8 mouse cellular contexts compared by ENCODE assay signal in the genomic region with DNA sequence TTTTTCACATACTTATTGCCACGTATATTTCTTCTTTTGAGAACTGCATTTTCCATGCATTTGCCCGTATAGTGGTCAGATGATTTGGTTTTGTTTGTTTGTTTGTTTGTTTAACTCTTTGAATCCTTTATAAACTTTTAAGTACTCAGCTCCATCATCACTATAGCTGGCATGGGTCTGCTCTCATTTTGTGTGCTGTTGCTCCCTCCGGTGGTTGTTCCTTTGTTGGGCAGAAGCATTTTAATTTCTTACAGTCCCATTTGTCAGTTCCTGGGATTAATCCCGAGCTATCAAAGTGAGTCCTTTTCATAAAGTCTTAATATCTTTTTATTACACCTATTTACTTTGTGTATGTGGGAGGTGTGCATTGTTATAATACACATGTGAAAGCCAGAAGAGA.
DNase-seq lines count a peak whose midpoint lies in the region; ATAC-seq and TF ChIP-seq lines count a peak whose summit lies in the region.

No protein-coding gene starts in this region.

- H3K27me3 ChIP-seq in heart, adult 2 months (ENCODE audit: control insufficient read depth, insufficient read depth, low read length) = no peaks in the 10 kb centered on the region
- H3K27me3 ChIP-seq in heart, embryonic 11.5 days (ENCODE audit: control insufficient read depth, insufficient read depth, low read length) = no peaks in the 10 kb centered on the region

- no peak overlapping the region for H3K4me2 ChIP-seq in heart, embryonic 11.5 days

- peak in 1 of 2 experiments; percentile 24 for DNase-seq in heart, adult 2 months
- DNase-seq in urinary bladder, postnatal 14 days (ENCODE audit: low spot score) = peak; percentile 17
- no peak for DNase-seq in urinary bladder, postnatal 10 days (ENCODE audit: low spot score)
- peak; percentile 2 to 79 for DNase-seq in frontal cortex, adult 2 months (ENCODE audit: extremely low spot score in 1 of 2, low spot score in 1 of 2)
- peak; percentile 20 for DNase-seq in lung, postnatal 10 days
- no peak for DNase-seq in yolk sac, embryonic 10.5 days (ENCODE audit: low spot score)
- DNase-seq in urinary bladder, postnatal 25 days (ENCODE audit: low spot score) = no peak

- no peaks in the 10 kb centered on the region for H3K4me1 ChIP-seq in heart, adult 2 months (ENCODE audit: control insufficient read depth, insufficient read depth, low read length)
- H3K4me1 ChIP-seq in heart, embryonic 11.5 days (ENCODE audit: control insufficient read depth, insufficient read depth, low read length) = no peaks in the 10 kb centered on the region

- intact Hi-C loops in heart, adult 2 months (cut with DNase I) = loop anchor here (1.0 to 10.0 kb wide), 3 partner anchors 291 to 618 kb away; no protein-coding TSS in a partner anchor

- peak; percentile 72 for TF ChIP-seq CTCF in heart, adult 2 months (IDR thresholded peaks at IDR 0.05)

- H3K9ac ChIP-seq in heart, adult 2 months (ENCODE audit: low read depth, low read length) = no peak overlapping the region
- H3K9ac ChIP-seq in heart, embryonic 11.5 days (ENCODE audit: low read depth, low read length) = no peak overlapping the region

- no peak for TF ChIP-seq EP300 in heart, adult 2 months (IDR thresholded peaks at IDR 0.05; ENCODE audit: insufficient read depth, low read depth, low read length)

- H3K36me3 ChIP-seq in heart, adult 2 months (ENCODE audit: control insufficient read depth, insufficient read depth, low read length) = no peaks in the 10 kb centered on the region
- no peaks in the 10 kb centered on the region for H3K36me3 ChIP-seq in heart, embryonic 11.5 days (ENCODE audit: control insufficient read depth, insufficient read depth, low read length)

- no peaks in the 10 kb centered on the region for H3K79me2 ChIP-seq in heart, adult 2 months (replicated peaks; ENCODE audit: control insufficient read depth, insufficient read depth, low read length)

- H3K9me3 ChIP-seq in heart, embryonic 11.5 days (replicated peaks; ENCODE audit: control insufficient read depth, low read length) = no peaks in the 10 kb centered on the region

- no peak for TF ChIP-seq POLR2A in heart, adult 2 months (IDR thresholded peaks at IDR 0.05; ENCODE audit: insufficient read depth, low read depth, low read length)

- H3K4me3 ChIP-seq in heart, adult 2 months = no peak overlapping the region
- H3K4me3 ChIP-seq in heart, embryonic 11.5 days (ENCODE audit: low read depth, low read length) = no peak overlapping the region

- H3K27ac ChIP-seq in heart, adult 2 months = no peak overlapping the region
- H3K27ac ChIP-seq in heart, embryonic 11.5 days (ENCODE audit: low read depth, low read length) = no peak overlapping the region

- ATAC-seq in heart, embryonic 11.5 days (replicated peaks; ENCODE audit: insufficient number of reproducible peaks, low FRiP score, low TSS enrichment) = no peak

- 45% methylated on average over 4 of the region's 4 CpGs for WGBS in heart, adult 2 months
- 54% methylated on average over 4 of the region's 4 CpGs for WGBS in heart, embryonic 11.5 days (ENCODE audit: insufficient replicate concordance)

Comparison
In these comparisons a context has a peak if more than half of its experiments do, and no peak if none do; other contexts are left out.
1. DNase-seq: peak in urinary bladder, postnatal 14 days (single experiment), frontal cortex, adult 2 months (2 of 2) and lung, postnatal 10 days (single experiment); none in urinary bladder, postnatal 10 days (single experiment), yolk sac, embryonic 10.5 days (single experiment) and urinary bladder, postnatal 25 days (single experiment).